Mouse (Mus musculus): Measurements from ENCODE around the gene Dab2ip. TPM values are rescaled to one million over a fixed set of nuclear protein-coding genes. Genes with fewer than 3 reads are reported as not detected.

The Dab2ip gene
- polyA plus RNA-seq, 1 experiment from 2014 or later = 47.9 TPM

DNA sequence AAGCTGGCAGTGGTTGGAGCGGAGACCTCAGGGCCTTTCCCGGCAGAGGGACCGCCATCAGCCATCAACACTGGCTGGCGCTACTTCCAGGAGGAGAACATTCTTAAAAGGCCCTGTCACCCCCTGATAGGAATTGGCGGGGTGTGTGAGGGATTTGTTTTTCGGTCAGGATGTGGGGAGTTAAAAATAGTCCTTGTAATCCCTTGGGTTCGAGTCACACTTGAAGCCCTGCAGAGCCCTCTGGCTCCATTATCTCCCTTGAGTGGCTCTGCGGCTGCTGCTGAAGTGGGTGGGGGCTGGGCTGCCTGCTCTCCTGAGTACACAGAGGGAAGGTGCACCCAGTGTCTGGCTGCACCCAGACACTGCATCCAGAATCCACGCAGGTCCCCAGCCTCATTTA, 30.3 kb downstream of the Dab2ip start:
- no peak overlapping the region for H3K4me3 ChIP-seq
- no peaks in the 10 kb centered on the region for H3K36me3 ChIP-seq
- H3K27me3 ChIP-seq = peaks cover 72% of the 10 kb centered on the region
- H3K9ac ChIP-seq (replicated peaks) = no peak overlapping the region
- 28% methylated on average over 9 of the region's 9 CpGs for WGBS
- H3K4me1 ChIP-seq = peaks cover 16% of the 10 kb centered on the region
- no peaks in the 10 kb centered on the region for H3K9me3 ChIP-seq
- H3K4me2 ChIP-seq (replicated peaks) = no peak overlapping the region
- ATAC-seq (ENCODE audit: low FRiP score, low read depth) = no peak
- H3K27ac ChIP-seq (replicated peaks) = no peak overlapping the region

DNA sequence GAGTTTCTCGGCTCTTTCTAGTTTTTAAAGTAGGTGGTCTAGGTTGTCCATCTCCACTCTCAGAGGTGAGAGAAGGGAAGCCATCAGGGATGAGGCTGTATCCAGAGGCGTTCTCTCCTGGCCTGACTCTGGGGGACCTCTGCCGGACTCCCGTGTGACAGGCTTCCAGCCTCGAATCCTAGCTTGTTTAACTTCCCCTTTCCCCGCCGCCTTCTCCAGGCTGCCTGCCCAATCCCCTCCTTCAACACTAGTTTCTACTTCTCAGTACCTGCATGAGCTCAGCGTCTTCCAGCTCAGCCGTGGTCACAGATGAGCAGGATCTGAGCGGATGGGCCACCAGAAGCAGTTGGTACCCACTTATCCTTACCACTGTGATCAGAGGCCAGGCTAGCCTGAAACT, 31.3 kb downstream of the Dab2ip start:
- ATAC-seq (ENCODE audit: low FRiP score, low read depth) = no peak
- Histone ChIP-seq H3K27ac (replicated peaks) (no peak overlapping the region), H3K9ac (replicated peaks) (no peak overlapping the region), H3K4me3 (no peak overlapping the region), H3K4me1 (peaks cover 16% of the 10 kb centered on the region), H3K9me3 (no peaks in the 10 kb centered on the region), H3K27me3 (peaks cover 62% of the 10 kb centered on the region), H3K4me2 (replicated peaks) (no peak overlapping the region), H3K36me3 (no peaks in the 10 kb centered on the region)
- 77% methylated on average over 10 of the region's 10 CpGs for WGBS

DNA sequence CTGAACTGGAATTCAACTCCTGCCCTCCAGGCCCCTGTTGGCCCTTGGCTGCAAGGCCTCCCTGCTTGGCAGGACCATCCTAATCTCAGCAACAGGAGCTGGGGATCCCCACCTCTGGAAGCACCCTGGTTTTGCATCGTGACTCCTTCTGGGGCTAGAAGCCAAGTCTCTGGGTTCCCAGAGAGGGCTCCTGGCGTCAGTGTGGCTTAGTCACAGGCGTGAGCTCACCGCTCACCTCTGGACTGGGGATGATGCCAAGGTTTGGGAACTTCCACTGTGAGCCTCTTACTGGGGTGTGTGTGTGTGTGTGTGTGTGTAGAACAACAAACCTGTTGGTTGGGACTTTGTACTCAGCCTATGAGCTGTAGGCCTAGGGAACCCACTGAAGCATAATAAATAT, 31.7 kb downstream of the Dab2ip start:
- no peak for ATAC-seq (ENCODE audit: low FRiP score, low read depth)
- Histone ChIP-seq H3K4me1 (peaks cover 16% of the 10 kb centered on the region), H3K27me3 (peaks cover 58% of the 10 kb centered on the region), H3K4me3 (no peak overlapping the region), H3K9me3 (no peaks in the 10 kb centered on the region), H3K27ac (replicated peaks) (no peak overlapping the region), H3K9ac (replicated peaks) (no peak overlapping the region), H3K4me2 (replicated peaks) (no peak overlapping the region), H3K36me3 (no peaks in the 10 kb centered on the region)
- 91% methylated on average over 4 of the region's 4 CpGs for WGBS

DNA sequence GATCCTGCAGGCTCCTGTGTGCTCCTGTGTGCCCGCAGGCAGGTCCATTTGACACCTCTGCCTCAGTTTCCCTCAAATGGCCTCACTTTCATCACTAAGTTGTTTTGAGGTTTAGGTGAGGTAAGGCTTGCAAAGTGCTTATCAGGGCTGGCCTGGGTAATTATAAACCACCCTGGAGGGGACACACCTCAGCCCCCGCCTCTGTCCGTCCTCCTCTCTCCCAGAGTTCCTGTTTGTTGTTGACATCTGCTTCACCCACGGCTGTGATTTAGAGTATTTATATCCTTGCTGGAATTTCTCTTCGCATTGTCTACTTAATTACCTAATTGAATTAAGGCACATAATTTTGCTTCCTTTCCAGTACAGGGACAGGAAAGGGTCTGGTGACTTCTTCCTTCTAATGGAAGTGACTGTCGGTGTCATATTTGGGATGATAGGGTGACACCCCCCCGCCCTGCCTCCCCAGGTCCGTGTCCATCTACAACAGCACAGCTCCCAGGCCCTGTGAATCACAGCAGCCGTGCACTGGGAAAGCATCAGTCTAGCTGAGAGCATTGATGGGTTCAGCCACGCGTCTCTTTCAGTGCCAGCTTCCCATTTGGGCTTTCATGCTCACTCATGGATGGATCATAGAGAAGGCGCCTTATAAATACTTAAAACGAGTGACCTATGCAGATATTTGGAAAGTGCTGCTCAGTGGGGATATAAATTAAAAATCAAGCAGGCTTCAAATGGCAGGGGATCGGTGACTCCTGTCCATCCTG, 34.1 kb downstream of the Dab2ip start:
- no peak overlapping the region for H3K9ac ChIP-seq (replicated peaks)
- H3K27me3 ChIP-seq = peaks cover 37% of the 10 kb centered on the region
- H3K4me1 ChIP-seq = peaks cover 19% of the 10 kb centered on the region
- WGBS = 77% methylated on average over 14 of the region's 14 CpGs
- no peaks in the 10 kb centered on the region for H3K9me3 ChIP-seq
- H3K36me3 ChIP-seq = no peaks in the 10 kb centered on the region
- H3K4me2 ChIP-seq (replicated peaks) = no peak overlapping the region
- H3K27ac ChIP-seq (replicated peaks) = no peak overlapping the region
- no peak for ATAC-seq (ENCODE audit: low FRiP score, low read depth)
- no peak overlapping the region for H3K4me3 ChIP-seq

DNA sequence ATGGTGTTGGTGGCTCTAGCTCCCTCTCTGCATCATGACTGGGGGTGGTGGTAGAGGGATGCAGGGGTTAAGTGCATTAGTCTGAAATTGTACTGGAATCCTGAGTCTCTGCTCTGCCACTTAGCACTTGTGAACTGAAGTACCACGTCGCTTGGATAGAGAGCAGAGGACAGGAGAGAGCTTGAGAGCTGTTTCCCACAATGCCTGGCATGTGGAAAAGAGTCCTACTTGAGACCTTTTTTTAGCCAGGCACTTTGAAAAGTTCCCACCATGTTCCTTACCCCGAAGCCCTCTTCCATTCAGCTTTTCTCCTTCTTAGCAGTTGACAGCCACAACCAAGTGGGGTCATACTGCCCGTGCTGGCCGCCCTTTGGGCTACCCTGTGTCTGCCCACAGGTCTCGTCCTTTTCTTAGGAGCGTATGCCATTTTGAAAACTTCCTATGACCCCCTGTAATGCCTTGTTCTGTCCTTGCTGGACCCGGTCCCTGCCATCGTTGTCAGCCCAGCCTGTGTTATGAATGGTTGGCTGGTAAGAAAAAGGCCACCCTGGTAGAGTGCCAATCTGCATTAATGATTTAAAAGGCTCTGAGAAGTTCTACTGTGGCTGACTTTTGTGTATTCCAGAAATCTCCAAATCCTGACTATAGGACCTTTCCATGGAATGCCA, 34.8 kb downstream of the Dab2ip start:
- H3K9me3 ChIP-seq = no peaks in the 10 kb centered on the region
- H3K4me2 ChIP-seq (replicated peaks) = no peak overlapping the region
- peaks cover 36% of the 10 kb centered on the region for H3K27me3 ChIP-seq
- no peaks in the 10 kb centered on the region for H3K36me3 ChIP-seq
- H3K27ac ChIP-seq (replicated peaks) = no peak overlapping the region
- no peak for ATAC-seq (ENCODE audit: low FRiP score, low read depth)
- no peak overlapping the region for H3K4me3 ChIP-seq
- H3K4me1 ChIP-seq = peaks cover 15% of the 10 kb centered on the region
- H3K9ac ChIP-seq (replicated peaks) = no peak overlapping the region
- WGBS = 80% methylated on average over 9 of the region's 9 CpGs

DNA sequence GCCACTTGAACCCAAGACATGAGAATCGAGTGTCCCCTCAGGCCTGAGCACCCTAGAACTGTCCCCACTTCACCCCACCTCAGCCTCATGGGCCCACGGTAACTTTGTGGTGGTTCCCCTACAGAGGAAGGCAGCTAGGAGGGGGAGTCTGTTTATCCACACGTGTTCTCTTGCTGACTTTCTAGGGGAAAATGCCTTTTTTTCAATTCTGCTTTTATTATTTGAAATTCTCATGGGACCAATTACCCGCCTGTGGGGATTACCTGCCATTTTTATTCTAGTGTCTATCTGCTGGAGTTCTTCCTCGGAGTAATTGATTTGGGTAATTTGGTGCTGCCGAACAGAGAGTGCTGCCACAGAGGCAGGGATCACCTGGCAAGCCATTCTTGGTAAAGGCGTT, 35.8 kb downstream of the Dab2ip start:
- Histone ChIP-seq H3K27me3 (peaks cover 33% of the 10 kb centered on the region), H3K9me3 (no peaks in the 10 kb centered on the region), H3K4me1 (peaks cover 9% of the 10 kb centered on the region; the same call in 1 of the 2 replicates), H3K9ac (replicated peaks) (no peak overlapping the region), H3K36me3 (no peaks in the 10 kb centered on the region), H3K4me2 (replicated peaks) (no peak overlapping the region), H3K4me3 (no peak overlapping the region), H3K27ac (replicated peaks) (no peak overlapping the region)
- WGBS = 73% methylated on average over 7 of the region's 7 CpGs
- no peak for ATAC-seq (ENCODE audit: low FRiP score, low read depth)

DNA sequence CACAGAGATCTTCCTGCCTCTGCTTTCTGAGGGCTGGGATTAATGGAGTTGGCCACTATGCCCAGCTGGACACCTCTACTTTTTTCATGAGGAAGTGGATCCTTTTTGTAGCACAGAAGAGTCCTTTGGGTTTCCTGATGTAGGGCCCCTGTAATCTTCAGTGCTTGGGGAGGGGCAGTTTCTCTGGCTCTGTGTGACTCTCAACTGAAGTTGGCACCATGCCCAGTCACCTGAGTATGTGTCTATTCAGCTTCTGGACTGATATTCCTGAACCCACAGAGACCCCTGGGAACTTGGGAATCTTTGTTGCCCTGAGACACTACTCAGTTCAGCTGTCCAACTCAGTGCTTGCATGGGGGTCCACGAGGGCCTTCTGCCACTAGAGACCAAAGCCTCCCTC, 37.0 kb downstream of the Dab2ip start:
- no peak overlapping the region for H3K9ac ChIP-seq (replicated peaks)
- no peak overlapping the region for H3K4me3 ChIP-seq
- H3K36me3 ChIP-seq = no peaks in the 10 kb centered on the region
- H3K9me3 ChIP-seq = no peaks in the 10 kb centered on the region
- 72% methylated on average over 1 of the region's 1 CpGs for WGBS
- peaks cover 7% of the 10 kb centered on the region; the same call in 1 of the 2 replicates for H3K4me1 ChIP-seq
- no peak overlapping the region for H3K4me2 ChIP-seq (replicated peaks)
- H3K27ac ChIP-seq (replicated peaks) = no peak overlapping the region
- no peak for ATAC-seq (ENCODE audit: low FRiP score, low read depth)
- H3K27me3 ChIP-seq = peaks cover 24% of the 10 kb centered on the region

DNA sequence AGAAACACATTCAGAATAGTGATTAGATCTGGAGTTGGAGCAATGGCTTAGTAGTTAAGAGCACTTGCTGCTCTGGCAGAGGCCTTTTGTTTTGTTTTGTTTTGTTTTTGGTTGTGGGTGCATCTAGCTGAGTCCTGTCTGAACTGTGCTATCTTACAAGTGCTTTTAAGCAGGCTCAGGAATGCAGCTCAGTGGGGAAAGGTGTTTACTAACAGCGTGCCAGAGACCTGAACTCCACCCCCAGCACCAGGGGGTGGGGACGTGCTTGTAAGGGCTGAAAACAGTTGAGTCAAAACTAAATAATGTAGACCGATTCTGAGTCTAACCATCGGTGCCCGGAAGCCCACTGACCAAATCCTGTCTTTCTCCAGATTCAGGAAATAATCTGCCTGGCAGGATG, 37.7 kb downstream of the Dab2ip start:
- H3K4me1 ChIP-seq = peaks cover 7% of the 10 kb centered on the region; the same call in 1 of the 2 replicates
- no peaks in the 10 kb centered on the region for H3K36me3 ChIP-seq
- 51% methylated on average over 5 of the region's 5 CpGs for WGBS
- H3K27me3 ChIP-seq = peaks cover 18% of the 10 kb centered on the region
- H3K4me2 ChIP-seq (replicated peaks) = no peak overlapping the region
- no peaks in the 10 kb centered on the region for H3K9me3 ChIP-seq
- no peak overlapping the region for H3K27ac ChIP-seq (replicated peaks)
- H3K9ac ChIP-seq (replicated peaks) = no peak overlapping the region
- no peak overlapping the region for H3K4me3 ChIP-seq
- no peak for ATAC-seq (ENCODE audit: low FRiP score, low read depth)

DNA sequence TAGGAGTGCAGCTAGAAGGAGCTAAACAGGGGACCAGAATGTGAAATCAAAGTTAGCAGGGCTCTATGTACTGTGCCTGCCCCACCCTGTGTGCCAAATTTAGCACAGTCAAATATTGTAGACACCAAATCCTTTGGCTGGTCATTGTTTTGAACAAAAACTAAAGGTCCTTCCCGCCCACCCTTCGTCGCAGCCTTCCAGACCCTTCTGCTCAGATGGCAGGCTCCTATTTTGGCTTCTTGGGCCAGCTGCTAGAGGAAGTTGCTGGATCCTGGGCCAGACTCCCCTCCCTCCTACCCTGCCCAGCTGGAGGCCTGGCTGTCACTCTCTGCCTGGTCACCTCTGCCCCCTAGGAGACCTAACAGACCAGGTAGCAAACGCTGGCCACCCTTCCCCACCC, 38.7 kb downstream of the Dab2ip start:
- Histone ChIP-seq H3K4me2 (replicated peaks) (no peak overlapping the region), H3K4me3 (no peak overlapping the region), H3K4me1 (peaks cover 7% of the 10 kb centered on the region; the same call in 1 of the 2 replicates), H3K36me3 (no peaks in the 10 kb centered on the region), H3K9me3 (no peaks in the 10 kb centered on the region), H3K27me3 (peaks cover 11% of the 10 kb centered on the region; the same call in 1 of the 2 replicates), H3K9ac (replicated peaks) (no peak overlapping the region), H3K27ac (replicated peaks) (no peak overlapping the region)
- 77% methylated on average over 4 of the region's 4 CpGs for WGBS
- no peak for ATAC-seq (ENCODE audit: low FRiP score, low read depth)

DNA sequence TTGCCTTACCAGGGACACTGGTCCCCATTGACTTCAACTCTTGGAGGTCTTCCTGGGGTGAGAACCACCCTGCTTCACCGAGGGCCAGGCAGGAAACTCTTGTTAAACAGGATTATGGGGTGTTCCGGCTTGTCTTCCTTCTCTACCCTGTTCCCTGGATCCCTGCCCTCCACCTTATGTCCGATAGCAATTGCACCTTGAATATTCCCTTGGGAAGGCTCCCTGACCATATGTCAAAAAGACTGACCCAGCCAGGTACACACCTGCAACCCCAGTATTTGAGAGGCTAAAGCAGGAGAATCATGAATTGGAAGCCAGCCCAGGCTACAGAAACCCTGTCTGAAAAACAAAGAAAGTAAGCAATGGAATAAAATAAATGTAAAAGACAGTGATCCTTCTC, 40.8 kb downstream of the Dab2ip start:
- peaks cover 9% of the 10 kb centered on the region; the same call in 1 of the 2 replicates for H3K27me3 ChIP-seq
- no peaks in the 10 kb centered on the region for H3K9me3 ChIP-seq
- H3K4me3 ChIP-seq = no peak overlapping the region
- no peak overlapping the region for H3K9ac ChIP-seq (replicated peaks)
- ATAC-seq (ENCODE audit: low FRiP score, low read depth) = no peak
- no peak overlapping the region for H3K4me2 ChIP-seq (replicated peaks)
- WGBS = 68% methylated on average over 3 of the region's 3 CpGs
- peaks cover 7% of the 10 kb centered on the region; the same call in 1 of the 2 replicates for H3K4me1 ChIP-seq
- no peak overlapping the region for H3K27ac ChIP-seq (replicated peaks)
- no peaks in the 10 kb centered on the region for H3K36me3 ChIP-seq

DNA sequence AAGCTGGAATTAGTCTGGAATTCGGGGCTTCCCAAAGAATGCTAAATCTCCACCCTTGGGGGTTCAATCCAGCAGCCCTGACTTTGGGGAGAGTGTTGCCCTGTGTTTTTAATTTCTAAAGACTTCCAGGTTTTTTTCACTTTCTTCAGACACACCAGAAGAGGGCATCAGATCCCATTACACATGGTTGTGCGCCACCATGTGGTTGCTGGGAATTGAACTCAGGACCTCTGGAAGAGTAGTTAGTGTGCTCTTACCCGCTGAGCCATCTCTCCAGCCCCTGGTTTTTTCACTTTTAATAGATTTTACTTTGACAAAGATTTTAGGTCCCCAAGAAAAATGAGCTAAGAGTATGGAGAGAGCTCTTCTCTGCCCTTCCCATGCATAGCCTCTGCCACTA, 43.6 kb downstream of the Dab2ip start:
- Histone ChIP-seq H3K9me3 (no peaks in the 10 kb centered on the region), H3K27ac (replicated peaks) (no peak overlapping the region), H3K4me2 (replicated peaks) (no peak overlapping the region), H3K4me3 (no peak overlapping the region), H3K4me1 (peaks cover 7% of the 10 kb centered on the region; the same call in 1 of the 2 replicates), H3K27me3 (peaks cover 9% of the 10 kb centered on the region; the same call in 1 of the 2 replicates), H3K9ac (replicated peaks) (no peak overlapping the region), H3K36me3 (no peaks in the 10 kb centered on the region)
- no peak for ATAC-seq (ENCODE audit: low FRiP score, low read depth)
- WGBS = 78% methylated on average over 3 of the region's 3 CpGs

DNA sequence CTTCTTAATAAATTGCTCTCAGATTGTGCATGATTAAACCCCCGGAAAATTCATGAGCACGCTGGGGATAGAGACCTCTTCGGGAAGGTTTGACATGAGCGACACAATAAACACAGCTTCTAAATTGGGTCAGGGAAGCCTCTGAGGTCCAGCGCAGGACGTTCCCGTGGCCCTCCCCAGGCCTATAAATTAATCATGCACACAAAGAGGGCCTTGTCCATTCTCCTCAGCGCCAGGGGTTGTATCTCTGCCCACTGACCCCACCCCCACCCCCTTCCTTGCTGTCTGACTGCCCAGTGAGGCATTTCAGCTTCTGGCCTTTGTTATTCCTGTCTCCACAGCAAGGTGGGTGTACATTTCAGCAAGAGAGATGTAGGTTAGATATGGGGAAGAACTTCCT, 49.4 kb downstream of the Dab2ip start:
- H3K9me3 ChIP-seq = no peaks in the 10 kb centered on the region
- H3K4me2 ChIP-seq (replicated peaks) = no peak overlapping the region
- WGBS = 24% methylated on average over 8 of the region's 8 CpGs
- no peak overlapping the region; the same call in 1 of the 2 replicates for H3K9ac ChIP-seq (replicated peaks)
- no peak for ATAC-seq (ENCODE audit: low FRiP score, low read depth)
- H3K4me3 ChIP-seq = no peak overlapping the region
- peaks cover 44% of the 10 kb centered on the region for H3K4me1 ChIP-seq
- H3K27ac ChIP-seq (replicated peaks) = 0 out of 2 replicates have a peak overlapping the region, but pooled peaks have one; percentile 10
- H3K36me3 ChIP-seq = no peaks in the 10 kb centered on the region
- peaks cover 11% of the 10 kb centered on the region; the same call in 1 of the 2 replicates for H3K27me3 ChIP-seq
